Mouse (Mus musculus) lung, postnatal 36 days (tissue): ENCODE data around the gene Sh3bgrl3.
"Not testable (repeated sequence)": the region's sequence is repeated elsewhere in the genome, so short reads cannot be mapped to it uniquely, and the experiment has no call there.

Source experiments
- DNase-seq: peaks from one replicate; pipeline ENCODE4 v3.0.0; 2022; ENCODE audit warnings: mixed read lengths

Gene Sh3bgrl3

GRCm38 (mm10) chr4:134128221-134128982, at the start of gene Sh3bgrl3:
TSS of gene Sh3bgrl3 (minus strand) at chr4:134128789.
- DNase-seq = peak; percentile 94

GRCm38 (mm10) chr4:134172391-134172790, 43.8 kb upstream of the Sh3bgrl3 start:
- no peak for DNase-seq

- DNase-seq = no peak
Observed at GRCm38 (mm10) chr4:134166906-134167305, 38.3 kb upstream of the Sh3bgrl3 start.

- no peak for DNase-seq
Observed at GRCm38 (mm10) chr4:134165548-134166465, 37.2 kb upstream of the Sh3bgrl3 start.

GRCm38 (mm10) chr4:134165024-134165423, 36.4 kb upstream of the Sh3bgrl3 start:
- no peak for DNase-seq

- no peak for DNase-seq
Observed at GRCm38 (mm10) chr4:134164591-134164990, 36.0 kb upstream of the Sh3bgrl3 start.

GRCm38 (mm10) chr4:134160071-134160470, 31.5 kb upstream of the Sh3bgrl3 start:
- DNase-seq = peak; percentile 60

- DNase-seq = no peak
Observed at GRCm38 (mm10) chr4:134158774-134159173, 30.2 kb upstream of the Sh3bgrl3 start.

GRCm38 (mm10) chr4:134157558-134157957, 29.0 kb upstream of the Sh3bgrl3 start:
- no peak for DNase-seq

GRCm38 (mm10) chr4:134156744-134157143, 28.2 kb upstream of the Sh3bgrl3 start:
- DNase-seq = peak; percentile 42

- no peak for DNase-seq
Observed at GRCm38 (mm10) chr4:134155961-134156465, 27.4 kb upstream of the Sh3bgrl3 start.

GRCm38 (mm10) chr4:134155531-134155930, 26.9 kb upstream of the Sh3bgrl3 start:
- no peak for DNase-seq

- no peak for DNase-seq
Observed at GRCm38 (mm10) chr4:134154354-134154753, 25.8 kb upstream of the Sh3bgrl3 start.

- no peak for DNase-seq
Observed at GRCm38 (mm10) chr4:134153656-134154055, 25.1 kb upstream of the Sh3bgrl3 start.

- DNase-seq = no peak
Observed at GRCm38 (mm10) chr4:134152112-134152511, 23.5 kb upstream of the Sh3bgrl3 start.

GRCm38 (mm10) chr4:134149389-134149788, 20.8 kb upstream of the Sh3bgrl3 start:
- DNase-seq = no peak

- DNase-seq = not testable (repeated sequence)
Observed at GRCm38 (mm10) chr4:134144297-134144696, 15.7 kb upstream of the Sh3bgrl3 start.

- DNase-seq = no peak
Observed at GRCm38 (mm10) chr4:134138857-134139256, 10.3 kb upstream of the Sh3bgrl3 start.

- DNase-seq = no peak
Observed at GRCm38 (mm10) chr4:134136280-134136926, 7.8 kb upstream of the Sh3bgrl3 start.

GRCm38 (mm10) chr4:134132519-134133095, 4.0 kb upstream of the Sh3bgrl3 start:
- DNase-seq = no peak

- no peak for DNase-seq
Observed at GRCm38 (mm10) chr4:134132117-134132516, 3.5 kb upstream of the Sh3bgrl3 start.

- DNase-seq = peak; percentile 64
Observed at GRCm38 (mm10) chr4:134129482-134129881, 893 bp upstream of the Sh3bgrl3 start.

GRCm38 (mm10) chr4:134128983-134129362, 384 bp upstream of the Sh3bgrl3 start:
- DNase-seq = peak; percentile 67
